Mouse (Mus musculus) bone marrow, adult 2 months (tissue): ENCODE results near the gene Nolc1. TPM values are rescaled to one million over a fixed set of nuclear protein-coding genes. Genes with fewer than 3 reads are reported as not detected.
"Not testable (repeated sequence)": the region's sequence is repeated elsewhere in the genome, so short reads cannot be mapped to it uniquely, and the experiment has no call there.

Experiments
- H3K27ac ChIP-seq: fragments of 200-500 bp; 2 replicates; pipeline ENCODE4 v1.5.1; 2012; ENCODE audit warnings: low read depth, mild to moderate bottlenecking, control low read depth, inconsistent platforms, low read length; ENCODE audit not compliant: control insufficient read depth, poor library complexity, insufficient read depth
- H3K4me1 ChIP-seq: fragments of 200-500 bp; 2 replicates; pipeline ENCODE4 v1.6.1; 2011; ENCODE audit warnings: low read length; ENCODE audit not compliant: control insufficient read depth, insufficient read depth
- H3K4me3 ChIP-seq: fragments of 200-500 bp; replicated peaks from 2 replicates; pipeline ENCODE3; 2011; ENCODE audit warnings: mild to moderate bottlenecking, low read depth, low read length, control low read depth; ENCODE audit not compliant: control insufficient read depth
- CTCF ChIP-seq: fragments of 200-500 bp; IDR thresholded peaks from 2 replicates; pipeline ENCODE4 v1.5.1; 2011; ENCODE audit warnings: low read length, control low read depth; ENCODE audit not compliant: control insufficient read depth, insufficient read depth
- POLR2A ChIP-seq: fragments of 200-500 bp; IDR thresholded peaks from 2 replicates; pipeline ENCODE4 v1.6.1; 2011; ENCODE audit warnings: low read depth, mild to moderate bottlenecking, control low read depth, low read length, borderline replicate concordance; ENCODE audit not compliant: control insufficient read depth
- WGBS: fragments of 180-500 bp; shearing (Covaris S2); methylation state at CpG from one replicate; pipeline ENCODE4 v1.1.7; 2018; 5-methylcytosine and 5-hydroxymethylcytosine counted together
- polyA plus RNA-seq: library from polyadenylated mRNA; stranded (reverse); fragments of >200 nt; gene quantifications from 2 replicates; pipeline ENCODE4 v1.2.4, GENCODE M21; 2011; ENCODE audit warnings: low replicate concordance; ENCODE audit not compliant: missing spikeins, insufficient read depth, insufficient read length

The Nolc1 gene
- polyA plus RNA-seq, 1 experiment, result 52.2 TPM

DNA sequence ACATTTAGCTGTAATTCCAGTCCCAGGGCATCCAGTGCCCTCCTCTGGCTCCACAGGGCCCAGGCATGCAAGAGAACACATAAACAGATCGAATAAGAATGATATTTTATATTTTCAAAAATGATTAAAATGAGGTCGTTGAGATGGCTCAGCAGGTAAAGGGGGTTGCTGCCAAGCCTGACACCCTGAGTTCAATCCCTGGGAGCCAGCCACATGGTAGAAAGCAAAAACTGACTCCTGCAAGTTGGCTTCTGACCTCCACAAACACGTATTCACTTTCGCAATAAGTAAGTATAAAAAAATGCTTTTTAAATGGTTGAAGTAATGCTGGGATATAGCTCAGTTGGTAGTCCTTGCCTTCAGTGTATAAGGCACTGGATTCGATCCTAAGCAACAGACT lies 35.1 kb downstream of the Nolc1 start:
- Histone ChIP-seq H3K4me1 (peaks cover 1% of the 10 kb centered on the region; the same call in 1 of the 2 replicates), H3K27ac (peak overlapping the region; percentile 50), H3K4me3 (no peak overlapping the region)
- WGBS, result 67% methylated on average over 5 of the region's 5 CpGs
- TF ChIP-seq CTCF (no peak), POLR2A (no peak)

DNA sequence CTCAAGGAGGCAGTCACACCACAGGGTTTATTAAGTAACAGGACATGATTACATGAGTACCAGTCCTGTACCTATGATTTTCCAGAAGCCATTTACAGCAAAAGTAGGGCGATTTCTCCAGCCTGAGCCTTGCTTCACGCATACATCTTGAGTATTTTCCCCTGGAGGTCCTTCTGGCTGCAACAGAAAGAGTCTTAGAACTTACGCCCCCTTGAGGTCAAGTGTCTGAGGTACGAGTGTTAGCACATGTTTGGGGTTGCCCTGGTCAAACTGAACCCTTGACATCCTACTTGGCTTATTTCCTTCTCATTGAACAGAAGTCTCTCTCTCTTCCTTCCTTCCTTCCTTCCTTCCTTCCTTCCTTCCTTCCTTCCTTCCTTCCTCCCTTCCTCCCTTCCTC lies 39.0 kb downstream of the Nolc1 start:
- no peak for TF ChIP-seq POLR2A
- no peak for TF ChIP-seq CTCF
- Histone ChIP-seq H3K4me1 (peaks cover 1% of the 10 kb centered on the region; the same call in 1 of the 2 replicates), H3K27ac (no peak overlapping the region), H3K4me3 (no peak overlapping the region)
- 56% methylated on average over 4 of the region's 4 CpGs for WGBS

DNA sequence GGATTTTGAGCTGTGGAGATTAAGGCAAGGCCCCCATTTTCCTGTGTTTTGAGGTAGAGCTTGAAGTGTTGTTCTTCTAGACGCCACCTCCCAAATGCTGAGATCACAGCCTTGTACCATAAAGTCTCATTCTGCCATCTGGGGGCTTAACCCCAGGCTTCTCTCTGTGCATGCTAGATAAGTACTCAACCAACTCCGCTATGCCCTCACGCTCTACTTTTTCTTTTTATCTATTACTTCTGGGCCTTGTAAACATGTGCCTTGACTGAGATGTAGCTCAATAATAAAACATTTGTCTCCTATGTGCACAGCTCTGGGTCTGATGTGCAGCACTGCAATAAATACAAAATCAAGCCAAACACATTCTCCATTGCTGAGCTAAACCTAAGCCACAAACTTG lies 43.8 kb downstream of the Nolc1 start:
- WGBS, result 55% methylated on average over 3 of the region's 3 CpGs
- Histone ChIP-seq H3K27ac (no peak overlapping the region), H3K4me1 (no peaks in the 10 kb centered on the region), H3K4me3 (no peak overlapping the region)
- TF ChIP-seq CTCF (no peak), POLR2A (no peak)

DNA sequence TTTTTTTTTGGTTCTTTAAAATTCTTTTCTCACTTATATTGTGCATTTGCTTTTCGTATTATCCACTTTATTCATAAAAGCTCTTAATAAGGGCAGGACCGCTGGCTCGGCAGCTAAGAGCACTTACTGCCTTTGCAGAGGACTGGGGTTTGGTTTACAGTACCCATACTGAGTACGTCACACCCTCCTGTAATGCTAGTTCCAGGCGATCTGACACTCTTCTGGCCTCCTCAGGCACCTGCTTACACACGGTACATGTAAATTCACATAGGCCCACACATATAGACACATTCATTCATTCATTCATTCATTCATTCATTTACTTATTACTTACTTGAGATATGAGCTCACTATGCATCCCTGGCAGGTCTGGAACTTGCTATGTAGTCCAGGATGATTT lies 45.2 kb downstream of the Nolc1 start:
- no peaks in the 10 kb centered on the region for H3K4me1 ChIP-seq
- no peak overlapping the region for H3K4me3 ChIP-seq
- H3K27ac ChIP-seq, result no peak overlapping the region
- WGBS, result 82% methylated on average over 6 of the region's 6 CpGs
- no peak for TF ChIP-seq POLR2A
- TF ChIP-seq CTCF, result no peak

DNA sequence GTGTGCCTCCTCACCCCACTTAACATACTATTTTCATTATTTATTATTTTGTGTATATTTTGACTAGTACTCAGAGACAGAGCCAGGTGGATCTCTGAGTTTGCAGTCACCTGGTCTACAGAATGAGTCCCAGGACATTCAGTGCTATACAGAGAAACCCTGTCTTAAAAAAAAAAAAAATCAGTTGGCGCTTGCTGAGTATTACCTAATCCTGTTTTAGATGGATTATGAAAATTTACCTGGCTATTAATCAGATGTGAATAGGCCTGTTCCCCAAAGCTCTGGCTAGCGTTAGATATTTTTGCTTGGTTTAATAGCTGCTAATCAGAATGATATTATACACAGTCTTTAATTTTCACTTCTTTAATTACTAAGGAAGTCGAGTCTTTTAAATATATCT lies 48.2 kb downstream of the Nolc1 start:
- Histone ChIP-seq H3K27ac (no peak overlapping the region), H3K4me3 (no peak overlapping the region), H3K4me1 (no peaks in the 10 kb centered on the region)
- TF ChIP-seq CTCF (no peak), POLR2A (no peak)
- WGBS, result 75% methylated on average over 3 of the region's 3 CpGs

DNA sequence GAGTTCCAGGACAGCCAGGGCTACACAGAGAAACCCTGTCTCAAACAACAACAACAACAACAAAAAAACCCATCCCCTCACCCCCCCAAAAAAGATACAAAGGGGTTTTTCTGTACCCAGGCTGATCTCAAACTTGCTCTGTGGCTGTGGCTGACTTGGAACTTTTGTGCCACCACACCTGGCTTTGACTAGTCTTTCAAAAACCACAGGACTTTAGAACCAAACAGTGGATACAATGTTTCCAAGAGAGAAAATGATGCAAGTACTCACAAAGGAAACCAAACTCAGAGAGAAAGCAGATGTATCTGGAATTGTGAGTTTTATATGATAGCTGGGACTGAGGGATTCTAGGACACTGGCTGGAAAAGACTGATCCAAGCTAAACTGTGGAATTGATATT lies 49.0 kb downstream of the Nolc1 start:
- no peak for TF ChIP-seq CTCF
- TF ChIP-seq POLR2A, result no peak
- no peak overlapping the region for H3K4me3 ChIP-seq
- no peaks in the 10 kb centered on the region for H3K4me1 ChIP-seq
- no peak overlapping the region for H3K27ac ChIP-seq

DNA sequence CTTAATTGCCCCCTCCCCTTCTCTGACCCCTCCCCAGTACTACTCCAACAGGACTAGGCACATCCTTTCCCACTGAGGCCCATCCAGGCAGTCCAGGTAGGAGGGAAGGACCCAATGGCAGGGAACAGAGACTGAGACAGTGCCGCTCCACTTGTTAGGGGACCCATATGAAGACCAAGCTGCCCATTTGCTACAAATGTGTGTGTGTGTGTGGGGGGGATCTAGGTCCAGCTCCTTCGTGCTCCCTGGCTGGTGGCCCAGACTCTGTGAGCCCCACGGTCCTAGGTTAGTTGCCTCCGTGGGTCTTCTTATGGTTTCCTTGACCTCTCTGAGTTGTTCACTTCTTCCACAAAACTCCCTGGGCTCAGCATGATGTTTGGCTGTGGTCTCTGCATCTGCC lies 50.6 kb downstream of the Nolc1 start:
- H3K4me3 ChIP-seq, result no peak overlapping the region
- H3K27ac ChIP-seq, result no peak overlapping the region
- TF ChIP-seq CTCF (no peak), POLR2A (no peak)
- H3K4me1 ChIP-seq, result no peaks in the 10 kb centered on the region
- 73% methylated on average over 4 of the region's 4 CpGs for WGBS

DNA sequence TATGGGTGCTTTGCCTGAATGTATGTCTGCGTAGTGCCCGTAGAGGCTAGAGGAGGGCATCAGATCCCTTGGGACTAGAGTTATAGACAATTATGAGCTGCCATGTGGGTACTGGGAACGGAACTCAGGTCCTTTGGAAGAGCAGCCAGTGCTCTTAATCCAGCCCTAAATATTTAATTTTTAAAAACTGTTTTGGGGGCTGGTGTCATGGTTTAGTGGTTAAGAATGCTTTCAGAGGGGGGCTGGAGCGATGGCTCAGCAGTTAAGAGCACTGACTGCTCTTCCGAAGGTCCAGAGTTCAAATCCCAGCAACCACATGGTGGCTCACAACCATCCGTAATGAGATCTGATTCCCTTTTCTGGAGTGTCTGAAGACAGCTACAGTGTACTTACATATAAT lies 54.1 kb downstream of the Nolc1 start:
- WGBS, result 66% methylated on average over 6 of the region's 6 CpGs
- H3K4me1 ChIP-seq, H3K4me3 ChIP-seq, H3K27ac ChIP-seq: not testable (repeated sequence)

DNA sequence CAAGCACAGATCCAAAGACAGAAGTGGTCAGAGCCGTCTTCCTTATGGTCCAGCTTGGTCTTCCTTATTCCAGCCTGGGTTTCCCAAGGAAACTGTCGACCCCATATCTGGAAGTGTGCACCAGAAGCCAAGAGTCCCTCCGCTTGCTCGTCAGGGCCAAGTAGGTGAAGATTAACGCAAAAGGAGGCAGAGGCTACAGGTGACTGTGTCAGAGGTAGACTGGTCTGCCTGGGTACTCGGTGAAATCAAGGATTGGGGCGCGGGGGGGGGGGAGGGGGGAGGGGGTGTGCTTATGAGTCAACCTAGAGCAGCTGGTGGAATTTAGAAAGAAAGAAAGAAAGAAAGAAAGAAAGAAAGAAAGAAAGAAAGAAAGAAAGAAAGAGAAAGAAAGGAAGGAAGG lies 55.6 kb downstream of the Nolc1 start:
- Histone ChIP-seq H3K27ac (no peak overlapping the region), H3K4me1 (no peaks in the 10 kb centered on the region), H3K4me3 (no peak overlapping the region)
- no peak for TF ChIP-seq POLR2A
- no peak for TF ChIP-seq CTCF
- WGBS, result 13% methylated on average over 8 of the region's 8 CpGs
